Mouse (Mus musculus): ENCODE measurements at regions not wholly inside any gene's neighbourhood (a gene's known extent, or its start where the extent isn't known, plus 50 kb on each side); places are given as distances from the start of the nearest gene placed in this dataset.
"Not testable (repeated sequence)": the region's sequence is repeated elsewhere in the genome, so short reads cannot be mapped to it uniquely, and the experiment has no call there.

DNA sequence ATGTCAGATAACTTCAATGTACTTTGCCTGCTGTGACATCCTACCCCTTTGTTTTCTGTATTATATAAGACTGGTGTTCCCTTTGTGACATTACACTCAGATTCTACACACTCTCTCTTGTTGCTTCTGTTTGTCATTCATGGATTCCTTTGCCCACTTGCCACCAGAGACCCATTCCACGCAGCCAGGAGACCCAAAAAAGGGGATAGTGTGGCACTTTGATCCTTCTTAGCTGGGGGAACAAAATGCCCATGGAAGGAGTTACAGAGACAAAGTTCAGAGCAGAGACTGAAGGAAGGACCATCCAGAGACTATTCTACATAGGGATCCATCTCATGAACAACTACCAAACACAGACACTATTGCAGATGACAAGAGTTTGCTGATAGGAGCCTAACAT lies 59.1 kb upstream of the Zfp709 start:
- TF ChIP-seq CTCF (IDR thresholded peaks at IDR 0.05; ENCODE audit: extremely low read depth, insufficient read depth, insufficient read length, insufficient replicate concordance); POLR2A (IDR thresholded peaks at IDR 0.05; ENCODE audit: low read depth, low read length): not testable (repeated sequence)

All from spleen, adult 2 months (tissue).